Mouse (Mus musculus) kidney, postnatal 25 days (tissue): Measurements from ENCODE around the gene Emilin1.
A peak's percentile ranks its signal among the peaks of the same experiment; 100 is the strongest.

Experiments used
- DNase-seq, 2 experiments: peaks; one replicate each; pipeline ENCODE4 v3.0.0; 2021; ENCODE audit warnings: mixed read lengths in 2 of 2

Gene Emilin1

GRCm38 (mm10) chr5:30926073-30926472 is 12.9 kb downstream of the Emilin1 start:
- DNase-seq = peak; percentile 78 to 87

- DNase-seq = peak; percentile 39 to 50
Measured at GRCm38 (mm10) chr5:30927945-30928529, 14.8 kb downstream of the Emilin1 start.

- DNase-seq = peak; percentile 68 to 87
Measured at GRCm38 (mm10) chr5:30930121-30930520, 16.9 kb downstream of the Emilin1 start.

- DNase-seq = no peak
Measured at GRCm38 (mm10) chr5:30930846-30931245, 17.6 kb downstream of the Emilin1 start.

GRCm38 (mm10) chr5:30931378-30931777 is 18.2 kb downstream of the Emilin1 start:
- no peak for DNase-seq

GRCm38 (mm10) chr5:30933705-30934104 is 20.5 kb downstream of the Emilin1 start:
- DNase-seq = no peak

GRCm38 (mm10) chr5:30934725-30935461 is 21.7 kb downstream of the Emilin1 start:
- DNase-seq = no peak

- peak; percentile 72 to 74 for DNase-seq
Measured at GRCm38 (mm10) chr5:30943004-30943403, 29.8 kb downstream of the Emilin1 start.

GRCm38 (mm10) chr5:30944344-30944743 is 31.1 kb downstream of the Emilin1 start:
- peak; percentile 49 to 76 for DNase-seq

GRCm38 (mm10) chr5:30944956-30945781 is 32.0 kb downstream of the Emilin1 start, which contains the start of gene Cgref1:
TSS of gene Cgref1 (minus strand) at chr5:30945591.
- DNase-seq = peak; percentile 83 to 92

GRCm38 (mm10) chr5:30948620-30949019 is 35.4 kb downstream of the Emilin1 start:
- peak; percentile 53 to 85 for DNase-seq

GRCm38 (mm10) chr5:30949654-30950326 is 36.6 kb downstream of the Emilin1 start:
- DNase-seq = peak; percentile 97 to 98

GRCm38 (mm10) chr5:30950451-30950850 is 37.2 kb downstream of the Emilin1 start:
- no peak for DNase-seq

GRCm38 (mm10) chr5:30950922-30951321 is 37.7 kb downstream of the Emilin1 start:
- DNase-seq = no peak

GRCm38 (mm10) chr5:30951706-30952105 is 38.5 kb downstream of the Emilin1 start:
- DNase-seq = no peak

GRCm38 (mm10) chr5:30952551-30952950 is 39.3 kb downstream of the Emilin1 start:
- DNase-seq = no peak

- DNase-seq = no peak
Measured at GRCm38 (mm10) chr5:30954065-30954464, 40.9 kb downstream of the Emilin1 start.

GRCm38 (mm10) chr5:30954556-30954955 is 41.4 kb downstream of the Emilin1 start:
- no peak for DNase-seq

- DNase-seq = no peak
Measured at GRCm38 (mm10) chr5:30955751-30956150, 42.5 kb downstream of the Emilin1 start.

GRCm38 (mm10) chr5:30957891-30958290 is 44.7 kb downstream of the Emilin1 start:
- no peak for DNase-seq

GRCm38 (mm10) chr5:30959198-30959854 is 46.1 kb downstream of the Emilin1 start:
- peak; percentile 69 to 83 for DNase-seq

- DNase-seq = peak; percentile 98 to 99
Measured at GRCm38 (mm10) chr5:30959966-30960501, 46.8 kb downstream of the Emilin1 start, which contains the start of gene Preb. TSS of gene Preb (minus strand) at chr5:30960361.
